Mouse (Mus musculus): ENCODE data around the gene Prdx4.
"Not testable (repeated sequence)": the region's sequence is repeated elsewhere in the genome, so short reads cannot be mapped to it uniquely, and the experiment has no call there.

Prdx4 gene

DNA sequence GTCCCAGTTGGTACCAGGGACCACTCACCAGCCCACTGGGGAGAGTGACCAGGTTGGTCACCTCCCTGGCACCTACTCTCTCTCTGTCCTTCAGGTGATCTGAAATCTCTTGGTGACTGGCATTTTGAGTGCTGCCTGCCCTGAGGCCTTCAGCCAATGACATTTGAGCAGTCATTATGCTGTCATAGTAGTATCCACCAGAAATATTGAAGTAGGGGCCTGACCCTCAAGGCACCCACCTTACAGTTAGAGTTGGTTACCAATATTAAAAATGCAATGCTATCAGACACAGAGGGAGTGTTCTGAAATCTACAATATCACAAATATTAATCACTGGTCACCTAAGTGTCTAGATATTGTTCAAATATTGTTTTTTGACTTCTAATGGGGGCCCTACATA, at the start of gene Prdx4:
TSS of gene Prdx4 (minus strand) at position 101 of the 400 bp plus-strand sequence.
- DNase-seq: no peak

DNA sequence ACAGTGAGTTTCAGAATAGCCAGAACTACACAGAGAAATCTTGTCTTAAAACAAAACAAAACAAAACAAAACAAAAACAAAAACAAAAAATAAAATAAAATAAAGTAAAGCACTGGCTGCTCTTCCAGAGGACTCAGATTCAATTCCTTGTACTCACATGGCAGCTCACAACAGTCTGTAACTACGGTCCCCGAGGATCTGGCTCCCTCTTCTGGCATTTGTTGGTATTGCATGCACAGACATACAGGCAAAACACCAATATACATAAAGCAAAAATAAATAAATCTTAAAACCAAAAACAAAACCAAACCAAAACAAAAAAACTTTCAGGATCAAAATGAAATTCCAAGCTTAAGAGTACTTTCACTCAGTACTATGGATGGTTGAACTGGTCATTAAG, 36.0 kb upstream of the Prdx4 start:
- peak in 1 of 2 experiments; percentile 1 for DNase-seq

DNA sequence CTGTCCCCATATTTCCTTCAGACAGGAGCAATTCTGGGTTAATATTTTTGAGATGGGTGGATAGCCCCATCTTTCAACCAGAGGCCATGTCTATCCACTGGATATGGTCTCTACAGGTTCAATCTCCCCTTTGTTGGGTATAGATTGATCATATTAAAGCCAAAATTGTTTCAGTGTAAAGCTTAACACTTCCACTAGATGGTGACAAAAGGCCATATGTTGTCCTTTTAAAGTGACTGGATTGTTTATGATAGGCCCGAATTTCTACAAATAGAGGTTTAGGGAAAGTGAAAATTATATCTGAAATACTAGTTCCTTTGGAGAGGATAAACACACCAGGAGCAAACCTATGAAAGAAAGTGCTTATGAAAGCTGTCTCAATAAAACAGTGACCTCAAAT, 34.9 kb upstream of the Prdx4 start:
- no peak for DNase-seq

GRCm38 (mm10) chrX:155370110-155370509, 29.6 kb upstream of the Prdx4 start:
- not testable (repeated sequence) for DNase-seq

DNA sequence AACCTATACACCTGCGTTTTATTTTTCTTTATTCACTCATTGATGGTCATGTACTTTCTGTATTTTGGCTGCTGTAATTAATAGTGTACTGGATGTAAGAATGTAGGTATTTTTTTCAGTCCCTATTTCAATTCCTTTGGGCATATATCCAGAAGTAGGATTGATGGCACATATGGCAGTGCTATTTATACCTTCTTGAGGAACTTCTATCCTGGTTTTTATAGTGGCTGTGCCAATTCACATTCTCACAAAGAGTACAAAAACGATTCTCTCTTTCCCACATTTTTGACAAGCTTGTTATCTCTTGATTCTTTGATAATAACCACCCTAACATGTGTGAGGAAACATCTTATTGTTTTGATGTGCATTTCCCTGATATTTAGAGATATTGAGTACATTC, 24.5 kb upstream of the Prdx4 start:
- DNase-seq: no peak

DNA sequence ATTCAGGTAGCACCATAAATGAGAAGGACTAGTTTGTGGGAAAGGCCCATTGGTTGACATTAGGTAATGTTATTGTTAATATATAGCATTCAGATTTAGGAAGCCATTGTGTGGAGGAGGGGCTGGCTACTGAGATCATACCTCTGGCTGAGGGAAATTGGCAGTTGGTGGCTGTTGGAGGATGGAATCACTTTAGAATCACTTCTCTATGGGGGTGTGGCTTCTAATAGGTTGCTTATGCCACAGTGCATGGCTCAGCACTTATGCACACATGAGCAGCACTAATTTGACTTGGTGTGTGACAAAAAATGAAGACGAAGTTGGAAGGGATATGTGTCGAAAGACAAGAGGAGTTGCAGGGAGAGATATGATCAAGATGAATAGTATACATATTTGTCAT, 5.7 kb upstream of the Prdx4 start:
- DNase-seq: no peak

GRCm38 (mm10) chrX:155337905-155338721, 2.4 kb downstream of the Prdx4 start:
- peak; percentile 53 to 57 for DNase-seq

DNA sequence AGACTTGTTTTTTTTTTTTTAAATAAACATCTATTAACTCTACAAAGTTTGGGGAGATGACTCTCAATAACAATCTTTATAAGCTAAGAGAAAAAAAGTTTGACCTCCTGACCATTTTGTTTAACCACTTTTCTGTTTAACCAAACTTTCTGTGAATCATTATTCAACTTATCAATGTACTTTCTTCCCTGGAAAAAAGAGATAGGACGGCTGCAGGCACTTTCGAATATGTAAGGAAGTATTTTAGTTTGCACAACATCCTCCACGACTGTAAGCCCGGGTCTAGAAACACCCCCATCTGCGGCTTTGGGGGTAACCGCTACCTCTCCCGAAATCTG, 3.0 kb downstream of the Prdx4 start:
- no peak for DNase-seq

DNA sequence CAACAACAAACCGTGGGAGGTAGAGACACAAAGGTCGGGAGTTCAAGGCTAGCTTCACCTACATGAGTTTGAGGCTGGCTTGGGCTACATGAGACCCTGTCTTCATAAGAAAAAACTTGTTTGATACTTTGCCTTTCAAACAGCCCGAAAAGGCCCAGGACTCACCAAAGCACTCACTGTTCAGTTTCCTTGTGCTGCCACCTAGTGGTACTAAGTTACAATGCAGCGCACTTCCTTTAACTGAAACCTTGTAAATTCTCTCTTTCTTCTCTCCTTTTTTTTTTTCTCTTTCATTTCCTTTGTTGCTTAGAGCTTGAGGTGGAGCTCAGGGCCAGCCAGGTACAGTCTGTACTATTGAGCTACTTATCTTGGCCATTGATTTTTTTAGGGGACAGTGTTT, 22.5 kb downstream of the Prdx4 start:
- DNase-seq: no peak

- DNase-seq: no peak
These were observed 34.2 kb downstream of the Prdx4 start for GRCm38 (mm10) chrX:155306390-155306789.

- DNase-seq: no peak
These were observed 60.0 kb downstream of the Prdx4 start for GRCm38 (mm10) chrX:155280427-155281044.

DNA sequence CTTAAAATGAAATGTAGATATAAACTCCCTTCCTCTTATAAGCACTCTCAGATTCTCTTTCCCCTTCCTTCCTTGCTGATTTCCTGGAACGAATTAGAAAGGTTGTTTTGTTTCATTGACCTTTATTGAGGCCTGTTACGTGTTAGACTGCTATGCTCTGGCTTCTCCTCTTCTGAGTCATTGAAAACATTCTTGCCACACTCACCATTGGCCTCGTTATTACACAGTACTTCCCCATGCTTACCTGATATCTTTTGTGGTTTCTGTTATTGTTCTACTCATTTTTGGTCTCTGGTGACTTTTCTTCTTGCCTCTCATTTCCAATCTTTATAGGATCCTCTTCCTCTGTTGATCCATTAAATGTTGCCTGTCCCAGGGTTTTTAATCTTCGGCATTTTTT, 62.1 kb downstream of the Prdx4 start:
- DNase-seq: no peak
